Mouse (Mus musculus) thymus, adult 18-20 months (tissue): Measurements from ENCODE around the gene Akap13.

ENCODE experiments used
- DNase-seq, 2 experiments: peaks; one replicate each; pipeline ENCODE4 v3.0.0; 2022; ENCODE audit warnings: mixed read lengths in 2 of 2

The Akap13 gene

DNA sequence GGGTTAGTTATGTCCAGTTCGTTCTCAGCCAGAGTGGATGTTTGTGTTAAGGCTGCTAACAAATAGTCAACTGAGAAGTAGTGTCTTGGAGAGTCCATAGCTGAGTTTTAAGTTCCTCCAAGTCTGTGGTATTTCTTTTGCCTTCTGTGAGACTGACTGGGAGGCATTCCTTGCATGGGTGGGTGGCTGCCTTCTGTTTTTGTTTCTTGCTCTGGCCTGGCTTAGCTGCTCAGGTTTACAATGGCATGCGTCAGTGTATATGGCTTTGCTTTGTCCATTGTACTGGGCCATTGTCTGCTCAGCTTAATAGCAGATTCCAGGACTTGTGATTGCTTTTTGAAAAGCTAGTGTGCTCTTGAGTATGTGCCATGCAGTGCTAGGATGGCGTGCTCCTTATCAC, 65.9 kb downstream of the Akap13 start:
- no peak for DNase-seq

DNA sequence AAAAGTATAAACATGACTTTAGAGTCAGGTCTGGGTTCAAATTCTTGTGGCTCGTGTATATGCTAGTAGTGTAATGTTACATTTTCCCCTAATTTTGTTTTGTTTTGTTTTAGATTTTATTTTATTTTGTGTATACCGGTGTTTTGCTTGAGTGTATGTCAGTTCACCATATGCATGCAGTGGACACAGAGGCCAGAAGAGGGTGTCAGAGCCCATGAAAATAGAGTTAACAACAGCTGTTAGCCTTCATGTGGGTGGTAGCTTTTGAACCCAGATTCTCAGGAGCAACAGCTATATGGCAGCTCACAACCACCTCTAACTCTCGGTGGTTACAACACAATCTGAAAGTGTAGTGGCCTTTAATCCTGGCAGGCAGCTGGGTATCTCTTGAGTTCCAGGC, 66.9 kb downstream of the Akap13 start:
- no peak for DNase-seq

DNA sequence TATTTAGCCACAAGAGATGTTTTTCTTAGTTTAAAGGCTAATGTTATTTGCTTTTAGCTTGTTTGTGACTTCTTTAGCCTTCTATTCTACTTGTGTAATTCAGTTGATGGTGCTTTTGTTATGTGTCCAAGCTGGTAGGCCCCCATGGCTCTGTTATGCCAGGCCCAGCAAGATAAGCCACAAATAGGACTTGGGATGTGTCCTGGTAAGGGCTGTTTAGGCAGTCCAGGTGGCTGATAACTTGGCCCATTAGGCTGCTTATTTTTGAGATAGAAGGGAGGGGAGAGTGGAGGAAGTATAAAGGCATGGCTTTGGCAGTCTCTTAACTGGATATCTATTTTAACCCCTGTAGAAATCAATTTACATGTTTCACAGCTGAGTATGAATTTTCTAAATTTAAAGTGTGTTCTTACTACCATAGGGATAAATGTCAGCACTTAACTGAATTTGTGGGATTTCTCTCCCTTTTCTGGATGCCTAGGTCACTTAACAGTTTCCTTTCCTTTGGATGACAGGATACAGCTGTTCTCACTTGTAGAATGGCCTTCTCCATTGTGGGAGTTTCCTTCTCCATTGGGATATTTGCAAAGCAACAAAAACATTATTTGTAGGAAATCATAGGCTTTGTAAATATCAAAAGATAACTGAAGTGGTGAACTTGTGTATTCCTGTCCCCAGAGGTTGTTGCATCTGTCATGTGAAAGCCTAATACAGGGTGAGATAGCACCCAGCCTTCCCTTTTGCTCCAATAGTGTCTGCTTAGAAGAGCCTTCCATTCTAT, 69.6 kb downstream of the Akap13 start:
- DNase-seq = no peak

DNA sequence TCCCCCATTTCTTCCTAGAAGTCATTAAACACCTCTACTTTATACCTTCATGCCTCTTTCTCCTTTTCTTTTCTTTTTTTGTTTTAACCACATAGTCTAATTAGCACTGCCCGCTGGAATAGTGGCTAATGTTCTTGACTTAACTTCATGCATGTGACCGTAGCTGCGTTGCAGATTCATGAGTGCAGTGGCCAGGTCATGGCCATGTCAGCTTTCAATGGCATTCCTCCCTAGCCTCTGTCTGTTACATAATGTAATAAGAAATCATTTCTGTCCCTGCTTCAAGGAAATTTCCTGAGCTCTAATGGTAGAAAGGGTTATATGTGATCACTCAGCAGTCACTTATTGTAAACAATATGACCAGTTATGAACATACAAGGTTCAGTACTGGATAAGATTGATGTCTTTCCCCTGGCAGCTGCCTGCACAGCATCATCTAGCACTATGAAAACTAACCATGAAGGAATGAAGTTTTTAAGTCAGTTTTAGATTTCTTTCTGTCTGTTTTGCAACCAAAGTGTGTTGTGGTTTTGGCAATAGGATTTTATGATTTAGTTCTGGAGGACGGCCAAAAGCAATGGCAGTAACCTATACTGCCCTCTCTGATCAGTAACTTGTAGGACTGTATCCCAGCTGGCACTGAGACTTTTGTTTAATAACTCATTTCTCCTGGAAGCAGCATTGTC, 70.5 kb downstream of the Akap13 start:
- no peak for DNase-seq

DNA sequence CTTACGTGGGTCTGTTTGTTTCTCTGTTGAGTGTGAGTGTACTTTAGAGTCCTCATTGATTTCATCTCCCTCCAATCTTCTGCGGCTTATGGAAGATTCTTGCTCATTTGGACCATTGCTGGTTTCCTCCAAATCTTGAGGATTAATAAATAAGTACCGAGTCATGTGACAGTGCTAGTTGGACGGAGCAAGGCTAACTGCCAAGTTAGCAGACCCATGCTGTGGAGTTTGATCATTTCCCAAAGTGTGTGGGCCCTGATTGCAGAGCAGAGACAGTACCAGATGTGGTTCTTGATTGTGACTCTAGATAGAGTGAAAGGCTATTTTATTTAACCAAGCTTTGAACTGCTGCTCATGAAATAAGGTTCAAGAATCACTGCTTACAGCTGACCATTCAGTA, 73.4 kb downstream of the Akap13 start:
- no peak for DNase-seq

DNA sequence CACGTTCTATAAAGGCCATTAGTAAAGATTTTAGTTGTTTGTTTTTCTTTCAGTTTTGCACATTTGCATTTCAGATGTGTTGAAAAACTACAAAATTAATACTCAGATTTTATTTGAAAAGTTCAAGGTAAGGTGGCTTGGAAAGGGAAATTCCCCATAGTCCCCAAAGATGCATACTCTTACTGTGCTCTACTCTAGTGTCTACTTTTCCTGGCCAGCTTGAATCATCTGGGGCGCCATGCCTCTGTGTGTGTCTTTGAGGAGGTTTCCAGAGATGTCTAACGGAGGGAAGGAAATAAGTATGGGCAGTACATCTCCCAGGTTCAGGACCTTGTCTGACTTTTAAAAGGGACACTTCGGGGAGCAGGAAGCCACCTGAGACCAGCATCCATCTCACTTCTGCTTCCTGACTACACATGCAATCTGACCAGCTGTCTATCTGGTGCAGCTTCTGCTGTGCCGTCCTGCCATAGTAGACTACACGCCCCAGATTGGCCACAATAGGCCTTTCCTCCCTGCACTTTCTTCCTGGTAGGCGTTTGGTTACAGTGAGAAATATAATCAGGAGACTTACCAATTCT, 74.6 kb downstream of the Akap13 start:
- no peak for DNase-seq

DNA sequence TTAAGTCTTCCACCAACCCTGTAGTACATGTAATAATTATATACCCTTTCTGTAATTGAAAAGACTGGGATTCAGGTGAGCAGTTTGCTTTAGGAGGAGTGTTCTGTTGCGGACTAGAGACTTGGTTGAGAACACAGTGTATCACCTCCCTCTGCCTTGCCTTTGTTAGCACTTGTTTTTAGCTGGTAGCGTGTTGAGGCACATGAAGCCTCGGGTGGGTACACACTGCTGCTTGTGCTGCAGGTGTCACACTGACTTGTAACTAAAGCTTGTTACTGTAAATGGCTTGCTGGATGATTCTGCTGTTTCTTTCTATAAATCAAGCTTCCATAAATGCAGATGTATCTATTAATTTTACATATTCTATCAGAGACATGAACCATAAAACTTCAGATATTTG, 75.3 kb downstream of the Akap13 start:
- no peak for DNase-seq

DNA sequence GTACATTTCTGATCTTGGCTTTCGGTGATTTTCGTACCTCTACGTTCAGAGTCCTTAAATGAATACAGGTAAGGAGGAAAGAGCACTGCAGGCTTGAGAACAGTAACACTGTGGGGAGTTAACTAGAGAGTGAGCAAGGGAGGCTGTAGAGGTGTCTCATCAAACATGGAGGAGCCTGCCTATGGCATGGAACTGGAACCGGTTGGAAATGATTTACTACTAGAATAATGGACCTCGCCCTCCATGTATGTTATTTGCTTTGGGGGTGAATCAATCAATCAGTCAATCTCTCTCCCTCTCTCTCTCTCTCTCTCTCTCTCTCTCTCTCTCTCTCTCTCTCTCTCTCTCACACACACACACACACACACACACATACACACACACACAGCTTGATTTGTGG, 77.7 kb downstream of the Akap13 start:
- no peak for DNase-seq

DNA sequence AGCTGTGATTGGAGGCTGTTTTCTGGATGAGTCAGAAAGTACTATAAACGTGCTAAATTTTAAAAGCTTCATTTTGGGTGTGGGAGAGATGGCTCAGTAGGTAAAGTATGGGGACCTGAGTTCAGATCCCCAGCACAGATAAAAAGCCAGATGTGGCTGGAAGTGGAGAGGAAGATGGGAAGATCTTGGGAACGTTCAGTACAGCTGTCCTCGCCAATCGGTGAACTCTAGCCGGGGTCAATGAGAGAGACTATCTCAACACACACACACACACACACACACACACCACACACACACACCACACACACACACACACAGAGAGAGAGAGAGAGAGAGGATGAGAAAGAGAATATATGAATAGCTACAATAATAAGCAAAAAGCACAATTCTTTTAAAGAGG, 81.0 kb downstream of the Akap13 start:
- no peak for DNase-seq

DNA sequence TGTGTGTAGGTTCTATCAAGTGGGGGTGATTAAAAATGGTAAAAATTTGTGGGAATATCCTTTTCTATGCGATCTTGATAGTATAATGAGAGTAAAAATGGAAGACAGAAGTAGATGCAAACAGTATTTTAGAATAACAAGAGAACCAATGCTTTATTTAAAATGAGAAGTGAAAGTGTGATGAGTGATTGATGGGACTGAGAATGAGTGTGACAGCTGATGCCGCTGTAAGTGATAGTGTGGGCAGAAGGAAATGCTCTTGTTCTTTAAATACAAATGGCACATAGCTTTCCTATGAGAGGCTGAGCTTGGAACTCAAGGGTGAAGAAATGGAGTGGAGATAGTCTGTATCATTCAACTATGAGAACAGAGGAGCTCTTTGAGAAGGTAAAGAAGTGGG, 82.2 kb downstream of the Akap13 start:
- no peak for DNase-seq

DNA sequence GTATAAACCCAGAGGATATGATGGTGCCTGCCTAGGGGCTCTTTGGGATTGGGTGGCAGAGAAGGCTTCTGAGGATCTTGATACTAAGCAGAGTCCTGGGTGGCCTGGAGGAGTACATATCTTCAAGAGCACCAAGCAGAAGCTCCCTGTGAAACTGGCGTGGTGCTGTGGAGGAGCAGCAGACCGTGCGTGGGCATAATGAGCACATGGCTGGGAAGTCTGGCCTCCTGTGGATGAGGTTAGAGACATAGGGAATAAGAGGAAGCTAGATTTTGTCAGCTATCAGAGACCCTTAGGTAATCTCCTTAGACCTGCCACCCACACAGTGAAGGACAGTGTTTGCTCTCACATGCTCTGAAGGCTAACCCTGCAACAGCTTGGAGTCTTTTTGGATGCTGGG, 83.2 kb downstream of the Akap13 start:
- DNase-seq = no peak

DNA sequence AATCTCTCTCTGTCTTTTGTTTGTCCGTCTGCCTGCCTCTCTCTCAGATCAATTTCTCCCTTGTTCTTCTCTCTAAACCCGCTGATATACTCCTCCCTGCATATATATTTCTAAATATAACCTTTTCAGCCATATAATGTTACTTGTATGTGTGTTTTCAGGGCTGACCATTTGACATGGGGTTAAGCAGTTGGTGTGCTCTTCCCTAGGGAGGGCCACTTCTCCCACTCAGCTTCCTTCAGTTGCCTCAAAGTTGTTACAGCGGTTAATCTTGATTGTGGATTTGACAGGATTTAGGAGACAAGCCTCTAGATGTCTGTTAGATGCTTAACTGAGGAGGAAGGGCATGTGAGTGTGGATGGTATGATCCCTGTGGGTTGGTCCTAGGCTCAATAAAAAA, 83.8 kb downstream of the Akap13 start:
- DNase-seq = no peak

DNA sequence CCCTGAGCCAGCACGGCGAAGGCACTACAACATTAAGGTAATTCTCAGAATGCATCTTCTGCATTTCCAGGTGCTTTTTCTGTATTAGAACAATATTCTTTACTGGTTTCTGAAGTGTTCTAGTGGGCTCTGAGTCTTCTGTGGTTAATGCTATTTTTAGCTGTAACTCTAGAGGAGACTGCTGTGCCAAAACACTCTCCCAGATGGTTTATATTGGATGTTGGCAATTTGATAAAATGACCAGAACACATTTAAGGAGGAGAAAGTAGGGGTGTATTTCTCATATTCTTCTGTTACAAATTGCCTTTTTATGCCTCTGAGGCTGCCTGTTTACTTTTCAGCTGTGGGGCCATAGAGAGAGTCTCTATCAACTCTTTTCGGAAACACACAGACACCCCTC, 94.5 kb downstream of the Akap13 start:
- no peak for DNase-seq

DNA sequence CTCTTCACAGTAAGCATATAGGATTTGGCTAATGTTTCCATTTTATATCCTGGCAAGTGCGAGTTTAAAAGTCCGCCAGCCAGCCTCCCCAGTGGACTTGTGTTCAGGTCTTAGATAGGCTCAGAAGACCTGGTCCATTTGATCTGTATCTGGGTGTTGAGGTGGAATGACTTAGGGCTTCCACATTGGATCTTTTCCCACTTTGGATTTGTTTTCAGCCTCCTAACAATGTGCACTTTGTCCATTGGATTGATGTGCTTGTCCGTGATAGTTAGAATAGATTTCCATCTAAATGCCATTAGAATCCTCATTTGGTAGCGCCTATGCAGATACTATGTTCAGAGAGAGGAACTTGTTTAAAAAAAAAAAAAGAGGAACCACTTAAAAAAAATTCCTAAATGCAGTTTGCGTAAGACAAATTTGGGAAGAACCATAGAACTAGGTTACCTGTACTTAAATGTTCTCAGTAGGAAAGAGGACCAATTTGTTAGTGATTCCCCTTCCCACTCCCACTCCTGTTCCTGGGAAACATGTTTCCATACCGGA, 95.5 kb downstream of the Akap13 start:
- no peak for DNase-seq

DNA sequence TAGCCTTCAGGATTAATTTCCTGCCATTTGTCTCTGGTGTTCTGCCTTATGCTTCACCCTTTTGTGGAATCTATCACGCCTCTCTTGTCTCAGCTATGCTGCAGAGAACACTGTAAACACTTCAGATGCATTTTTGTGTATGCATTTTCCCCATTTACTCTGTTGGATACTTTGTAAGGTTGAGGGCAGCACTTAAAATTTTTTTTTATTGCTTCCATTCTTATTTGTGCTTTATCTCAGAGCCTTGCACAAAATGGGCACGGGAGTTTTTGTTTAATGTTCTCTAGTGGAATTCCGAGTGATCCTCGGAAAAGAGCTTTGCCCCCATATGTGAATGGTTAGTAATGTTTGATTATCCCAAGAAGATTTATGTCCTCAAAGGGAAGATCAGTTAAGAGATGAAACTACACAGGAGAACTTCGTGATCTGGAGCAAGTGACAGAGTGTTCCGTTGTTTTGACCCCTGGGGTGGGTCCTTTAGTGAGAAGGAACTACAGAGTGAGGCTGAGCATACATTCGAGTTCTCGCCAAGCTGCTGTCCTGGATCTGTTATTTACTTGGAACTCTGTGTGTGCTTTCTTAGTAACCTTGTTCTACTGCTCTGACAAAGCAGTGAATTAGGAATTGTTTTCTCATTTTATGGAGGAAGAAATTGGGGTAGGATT, 97.8 kb downstream of the Akap13 start:
- DNase-seq = no peak

DNA sequence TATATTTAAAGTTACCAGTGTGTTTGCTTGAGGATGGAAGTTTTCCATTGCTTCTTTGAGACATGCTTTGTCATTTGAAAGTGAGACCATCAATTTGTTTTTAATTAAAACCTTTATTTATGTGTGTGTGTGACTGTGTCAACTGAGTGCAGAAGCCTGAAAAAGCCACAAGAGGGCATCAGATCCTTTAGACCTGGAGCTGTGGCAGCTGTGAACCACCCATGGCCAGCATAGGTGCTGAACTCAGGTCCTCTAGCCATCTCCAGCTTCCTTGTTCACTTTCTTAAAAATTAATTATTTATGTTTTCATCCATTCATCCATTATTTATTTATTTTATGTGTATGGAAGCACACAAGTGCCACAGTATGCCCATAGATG, 98.3 kb downstream of the Akap13 start:
- no peak for DNase-seq

DNA sequence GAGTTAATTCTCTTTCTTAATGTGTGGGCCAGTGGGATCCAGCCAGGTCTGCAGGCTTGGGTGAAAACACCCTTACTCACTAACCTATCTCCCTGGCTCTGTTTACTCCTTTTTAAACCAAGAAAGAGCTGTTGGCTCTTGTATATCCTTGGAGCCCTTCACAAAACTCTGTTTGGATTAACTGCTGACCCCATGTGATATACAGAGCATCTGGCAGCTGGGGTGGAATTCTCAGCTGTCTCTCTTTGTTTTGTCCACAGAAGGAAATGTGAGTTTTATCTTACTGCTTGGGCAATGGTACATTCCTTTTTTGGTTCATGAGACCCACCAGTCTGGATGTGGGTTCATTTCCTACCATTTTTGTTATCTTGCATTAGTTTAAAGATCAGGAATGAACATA, 98.7 kb downstream of the Akap13 start:
- no peak for DNase-seq

DNA sequence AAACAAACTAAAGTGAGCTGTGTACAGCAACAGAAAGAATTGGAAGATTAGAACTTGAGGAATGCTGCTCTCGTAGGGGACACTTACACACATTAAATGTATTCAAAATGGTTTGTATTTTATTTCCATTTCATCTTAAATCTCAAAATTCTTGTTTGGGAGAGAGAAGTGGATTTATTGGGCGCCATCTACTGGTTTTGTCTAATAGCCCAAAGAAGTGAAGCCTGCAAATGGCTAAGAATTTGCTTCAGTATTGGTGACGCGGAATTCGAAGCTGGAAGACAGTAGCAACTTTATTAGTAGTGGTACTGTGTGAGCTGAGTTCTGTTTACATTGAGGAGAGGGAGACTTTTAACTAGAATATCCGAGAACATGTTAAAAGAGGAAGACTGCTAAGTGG, 100.6 kb downstream of the Akap13 start:
- no peak for DNase-seq

DNA sequence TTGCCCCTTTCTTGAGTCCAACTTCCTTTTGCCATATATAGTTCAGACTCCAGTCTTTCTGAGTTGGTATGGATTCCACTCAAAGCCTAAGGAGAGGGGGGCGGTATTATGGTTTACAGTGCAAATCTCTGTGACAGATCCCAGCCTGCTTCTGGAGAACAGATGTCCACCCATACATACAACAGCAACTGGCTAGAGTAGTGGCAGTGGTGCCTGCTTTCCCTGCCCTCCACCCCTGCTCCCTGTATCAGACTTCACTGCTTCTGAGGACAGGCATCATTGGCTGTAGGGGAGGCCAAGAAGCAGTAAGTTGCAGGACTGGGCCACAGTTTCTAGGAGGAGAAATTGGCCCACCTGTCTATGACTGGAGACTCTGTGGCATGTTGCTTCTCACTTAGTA, 102.9 kb downstream of the Akap13 start:
- no peak for DNase-seq

DNA sequence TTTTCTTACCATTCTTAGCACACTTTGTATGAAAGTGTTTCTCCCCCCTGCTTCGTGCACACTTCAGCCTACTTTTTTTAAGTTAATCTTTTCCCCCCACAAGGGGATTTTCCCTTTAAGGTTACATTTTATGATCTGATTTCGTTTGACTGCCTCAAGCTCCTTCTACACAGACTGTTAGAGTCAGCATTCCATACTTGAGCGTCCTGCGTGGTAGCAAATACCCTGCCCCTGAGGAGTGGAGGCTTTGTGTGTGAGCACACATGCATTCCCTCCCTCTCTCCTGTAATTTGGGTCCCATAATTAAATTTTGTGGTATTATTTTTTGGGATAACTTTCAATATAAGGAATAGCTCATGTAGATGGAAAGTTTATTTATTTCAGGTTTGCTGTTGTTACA, 103.8 kb downstream of the Akap13 start:
- DNase-seq = no peak

DNA sequence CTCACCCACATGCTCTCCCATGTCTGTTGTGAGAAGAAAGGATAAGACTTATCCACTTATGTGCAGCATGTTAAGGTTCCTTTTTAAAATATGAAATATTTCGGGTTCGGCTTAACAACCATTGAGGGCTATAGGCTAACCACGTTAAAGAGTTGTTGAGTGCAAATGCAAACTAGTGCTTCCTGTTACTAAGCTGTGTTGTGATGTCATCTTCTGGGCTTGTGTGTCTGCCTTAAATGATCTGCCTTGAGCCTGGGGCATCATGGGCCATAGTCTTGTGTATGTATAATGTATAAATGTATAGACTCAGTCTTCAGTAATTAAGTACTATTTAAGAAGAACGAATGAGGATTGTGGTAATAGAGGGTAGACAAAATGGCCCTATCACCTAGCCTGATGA, 104.6 kb downstream of the Akap13 start:
- DNase-seq = no peak

DNA sequence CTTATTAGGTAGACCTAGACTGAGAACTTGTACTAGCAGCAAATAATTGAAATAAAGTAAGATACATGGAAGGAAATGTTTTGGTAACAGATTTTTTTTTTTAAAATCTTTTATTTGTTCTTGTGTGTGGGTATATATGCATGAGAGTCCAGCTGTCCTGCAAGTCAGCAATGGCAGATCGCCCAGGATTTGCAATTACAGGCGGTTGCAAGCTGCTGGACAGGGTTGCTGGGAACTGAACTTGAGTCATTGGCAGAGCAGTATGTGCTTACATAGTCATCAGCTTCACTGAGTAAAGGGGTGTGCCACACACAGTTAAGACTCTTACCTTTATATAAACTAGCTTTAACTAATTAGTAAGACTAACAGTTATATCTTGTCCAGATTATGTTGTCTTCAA, 105.2 kb downstream of the Akap13 start:
- no peak for DNase-seq

DNA sequence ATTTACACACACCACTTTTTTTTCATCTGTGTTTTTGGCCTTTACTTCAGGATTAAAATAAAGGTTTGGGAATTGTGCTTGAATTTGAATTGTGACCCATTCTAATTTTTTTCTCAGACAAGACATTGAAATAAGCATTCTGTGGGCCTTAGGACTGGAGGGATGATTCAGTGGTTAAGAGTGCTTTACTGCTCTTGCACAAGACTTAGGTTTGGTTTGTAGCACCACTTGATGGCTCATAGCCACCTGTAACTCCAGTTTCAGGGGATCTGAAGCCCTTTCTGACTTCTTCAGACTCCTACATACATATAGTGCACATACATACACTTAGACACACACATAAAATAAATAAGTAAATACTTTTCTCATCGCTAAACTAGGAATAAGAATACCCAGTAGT, 105.8 kb downstream of the Akap13 start:
- DNase-seq = no peak

DNA sequence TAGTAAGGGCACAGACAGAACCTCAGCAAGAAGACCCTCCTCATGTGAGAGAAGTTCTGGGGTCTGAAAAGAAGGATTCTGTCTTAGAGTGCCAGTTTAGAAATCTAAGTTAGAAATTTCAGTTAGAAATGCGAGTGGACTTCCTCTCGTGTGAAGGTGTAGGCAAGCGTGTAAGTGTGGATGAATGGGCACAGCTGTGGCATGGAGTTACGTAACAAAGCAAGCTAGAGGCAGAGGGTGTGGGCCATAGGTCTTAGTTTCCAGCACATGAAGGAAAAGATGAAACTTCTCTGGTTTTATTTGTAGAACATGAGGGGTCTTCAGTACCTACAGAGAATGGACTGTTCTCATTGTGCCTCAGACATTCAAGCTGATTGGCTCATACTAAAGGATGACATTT, 112.9 kb downstream of the Akap13 start:
- no peak for DNase-seq
